Mouse (Mus musculus) olfactory bulb, adult 2 months (tissue): ENCODE results near the gene Ssr3.

Experiments
- CTCF ChIP-seq: fragments of 200-500 bp; IDR thresholded peaks from 2 replicates; pipeline ENCODE4 v1.5.1; 2012; ENCODE audit warnings: low read depth, mild to moderate bottlenecking, low read length, moderate library complexity; ENCODE audit not compliant: insufficient read depth
- POLR2A ChIP-seq: fragments of 200-500 bp; IDR thresholded peaks from 2 replicates; pipeline ENCODE4 v1.6.1; 2012; ENCODE audit warnings: mild to moderate bottlenecking, low read depth, low read length, moderate library complexity; ENCODE audit not compliant: insufficient read depth

- TF ChIP-seq POLR2A (no peak), CTCF (no peak)
Observed at GRCm38 (mm10) chr3:65372552-65372951, 19.9 kb downstream of the Ssr3 start.
